Mouse (Mus musculus) heart, adult 2 months (tissue): Measurements from ENCODE around the gene Grifin. TPM values are rescaled to one million over a fixed set of nuclear protein-coding genes. Genes with fewer than 3 reads are reported as not detected.

Experiments
- DNase-seq, 2 experiments: peaks; one replicate each; pipeline ENCODE4 v3.0.0; 2021
- H3K27ac ChIP-seq: fragments of 200-600 bp; 2 replicates; pipeline ENCODE4 v1.8.1; 2022
- H3K27me3 ChIP-seq: fragments of 200-500 bp; 2 replicates; pipeline ENCODE4 v1.6.1; 2012; ENCODE audit warnings: mild to moderate bottlenecking, low read length, inconsistent platforms, mixed read lengths; ENCODE audit not compliant: control insufficient read depth, insufficient read depth
- H3K36me3 ChIP-seq: fragments of 200-500 bp; 2 replicates; pipeline ENCODE4 v1.6.1; 2012; ENCODE audit warnings: low read length, inconsistent platforms; ENCODE audit not compliant: control insufficient read depth, insufficient read depth
- H3K4me1 ChIP-seq: fragments of 200-500 bp; 2 replicates; pipeline ENCODE4 v1.6.1; 2011; ENCODE audit warnings: low read length; ENCODE audit not compliant: control insufficient read depth, insufficient read depth
- H3K4me3 ChIP-seq: fragments of 200-600 bp; 2 replicates; pipeline ENCODE4 v1.8.1; 2022
- H3K79me2 ChIP-seq: fragments of 200-500 bp; replicated peaks from 2 replicates; pipeline ENCODE4 v1.6.1; 2012; ENCODE audit warnings: mild to moderate bottlenecking, inconsistent platforms, low read length, moderate library complexity, mixed read lengths; ENCODE audit not compliant: control insufficient read depth, insufficient read depth
- H3K9ac ChIP-seq: fragments of 200-500 bp; 2 replicates; pipeline ENCODE4 v1.6.1; 2012; ENCODE audit warnings: low read depth, mild to moderate bottlenecking, control low read depth, inconsistent platforms, low read length, mixed read lengths
- CTCF ChIP-seq: fragments of 200-600 bp; IDR thresholded peaks from 2 replicates; pipeline ENCODE4 v1.8.1; 2022; ENCODE audit warnings: antibody characterized with exemption, mild to moderate bottlenecking, moderate library complexity
- EP300 ChIP-seq: fragments of 200-500 bp; IDR thresholded peaks from 2 replicates; pipeline ENCODE4 v1.6.1; 2011; ENCODE audit warnings: low read depth, low read length, control low read depth; ENCODE audit not compliant: insufficient read depth
- POLR2A ChIP-seq: fragments of 200-500 bp; IDR thresholded peaks from 2 replicates; pipeline ENCODE4 v1.6.1; 2011; ENCODE audit warnings: mild to moderate bottlenecking, low read depth, low read length, control low read depth; ENCODE audit not compliant: insufficient read depth
- WGBS: fragments of 180-500 bp; shearing (Covaris S2); methylation state at CpG from one replicate; pipeline ENCODE4 v1.1.7; 2018; 5-methylcytosine and 5-hydroxymethylcytosine counted together
- intact Hi-C: fragments of 180-260 bp; cut with DNase I; formaldehyde crosslinking; loops from one replicate; pipeline ENCODE4 v1.15.1; 2025
- long read RNA-seq: library from polyadenylated mRNA; stranded (forward); transcript quantifications from one replicate; pipeline ENCODE4 v2.0.0, GENCODE M21; 2021
- polyA plus RNA-seq: library from polyadenylated mRNA; depleted of rRNA; stranded (reverse); fragments of >200 nt; gene quantifications from 2 replicates; pipeline ENCODE4 v1.2.3, GENCODE M21; 2012; rRNA removed
- total RNA-seq, 2 experiments: library from RNA; stranded (reverse); gene quantifications; 2 replicates each; pipeline ENCODE4 v1.2.3; 2021

Gene Grifin
- total RNA-seq (not detected), polyA plus RNA-seq (not detected in 2 replicates)
- long read RNA-seq = 0 reads

DNA sequence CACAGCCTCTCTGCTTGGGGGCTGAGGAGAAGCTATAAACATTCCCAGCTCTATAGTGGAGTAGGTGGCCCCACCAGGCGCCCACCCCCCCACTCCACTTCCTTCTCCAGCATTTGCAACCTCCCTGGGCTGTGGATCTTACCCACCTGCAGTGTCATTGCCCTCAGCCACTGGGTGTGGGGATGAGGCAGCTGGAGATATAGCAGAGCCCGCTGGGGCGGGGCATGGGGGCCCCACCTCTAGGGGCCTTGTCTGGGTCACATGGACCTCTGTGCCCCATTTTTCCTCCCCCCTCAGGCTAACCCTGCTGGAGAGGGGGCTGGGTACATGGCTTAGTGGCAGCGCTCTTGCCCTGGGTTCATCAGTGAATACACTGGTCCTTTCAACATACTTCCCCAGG lies at the start of gene Grifin:
Gene Grifin (minus strand): TSS at position 176 of the 400 bp plus-strand sequence.
- Histone ChIP-seq H3K4me3 (no peak within 1 kb of the TSS), H3K9ac (no peak within 1 kb of the TSS), H3K27ac (no peak within 1 kb of the TSS), H3K36me3 (no peaks in the 10 kb centered on the region), H3K27me3 (no peaks in the 10 kb centered on the region), H3K79me2 (no peaks in the 10 kb centered on the region), H3K4me1 (peaks cover 8% of the 10 kb centered on the region)
- intact Hi-C loops = no loop called here
- no peak for DNase-seq
- TF ChIP-seq POLR2A (no peak), EP300 (no peak)
- 87% methylated on average over 4 of the region's 4 CpGs for WGBS

GRCm38 (mm10) chr5:140614141-140614540 lies 49.3 kb upstream of the Grifin start:
- Histone ChIP-seq H3K79me2 (no peaks in the 10 kb centered on the region), H3K27me3 (no peaks in the 10 kb centered on the region), H3K27ac (no peak overlapping the region), H3K4me3 (no peak overlapping the region), H3K4me1 (peaks cover 6% of the 10 kb centered on the region), H3K36me3 (no peaks in the 10 kb centered on the region), H3K9ac (no peak overlapping the region)
- 96% methylated on average over 10 of the region's 10 CpGs for WGBS
- DNase-seq = no peak
- intact Hi-C loops = no loop called here
- TF ChIP-seq EP300 (no peak), CTCF (no peak), POLR2A (no peak)

- Histone ChIP-seq H3K36me3 (no peaks in the 10 kb centered on the region), H3K79me2 (no peaks in the 10 kb centered on the region), H3K27ac (no peak overlapping the region), H3K27me3 (no peaks in the 10 kb centered on the region), H3K4me1 (peaks cover 6% of the 10 kb centered on the region), H3K4me3 (no peak overlapping the region), H3K9ac (no peak overlapping the region)
- no peak for DNase-seq
- WGBS = 92% methylated on average over 18 of the region's 18 CpGs
- TF ChIP-seq POLR2A (no peak), CTCF (no peak)
- intact Hi-C loops = no loop called here
Observed at GRCm38 (mm10) chr5:140612191-140612590, 47.3 kb upstream of the Grifin start.

DNA sequence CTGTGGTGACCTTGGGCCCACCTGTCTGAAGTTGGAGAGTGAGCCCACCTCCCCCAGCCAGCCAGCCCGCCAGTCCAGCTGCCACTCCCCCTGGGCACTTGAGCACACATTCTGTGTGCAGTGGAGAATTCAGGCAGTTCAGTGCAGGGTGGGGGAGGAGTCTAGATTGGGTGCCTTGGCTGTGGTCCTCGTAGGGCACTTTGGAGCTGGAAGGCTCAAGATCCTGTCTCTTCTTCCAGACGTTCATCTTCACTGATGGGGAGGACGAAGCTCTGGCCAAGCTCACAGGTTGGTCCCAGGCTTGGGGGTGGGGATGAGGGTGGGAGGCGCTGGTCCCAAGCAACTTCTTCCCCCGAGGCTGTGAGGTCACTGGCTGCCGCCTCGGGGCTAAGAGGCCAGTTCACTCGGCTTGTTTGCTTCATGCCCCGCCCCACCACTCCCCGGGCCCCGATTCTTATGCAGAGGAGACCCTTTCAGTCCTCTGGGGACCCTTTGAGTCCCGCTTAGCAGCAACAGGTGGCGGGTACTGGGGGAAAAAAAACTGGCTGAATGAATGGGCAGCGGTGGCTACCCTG lies 46.8 kb upstream of the Grifin start:
- no peaks in the 10 kb centered on the region for H3K79me2 ChIP-seq
- H3K4me1 ChIP-seq = peaks cover 6% of the 10 kb centered on the region
- TF ChIP-seq POLR2A (no peak), CTCF (no peak), EP300 (no peak)
- intact Hi-C loops = loop anchor here (2.0 kb wide), 1 partner anchor 15 kb away; no protein-coding TSS in a partner anchor
- no peak for DNase-seq
- 44% methylated on average over 15 of the region's 15 CpGs for WGBS
- H3K27me3 ChIP-seq = no peaks in the 10 kb centered on the region
- no peaks in the 10 kb centered on the region for H3K36me3 ChIP-seq
- H3K27ac ChIP-seq = peak overlapping the region; percentile 81
- H3K9ac ChIP-seq = peak overlapping the region; percentile 35
- peak overlapping the region; percentile 0; the same call in 1 of the 2 replicates for H3K4me3 ChIP-seq

DNA sequence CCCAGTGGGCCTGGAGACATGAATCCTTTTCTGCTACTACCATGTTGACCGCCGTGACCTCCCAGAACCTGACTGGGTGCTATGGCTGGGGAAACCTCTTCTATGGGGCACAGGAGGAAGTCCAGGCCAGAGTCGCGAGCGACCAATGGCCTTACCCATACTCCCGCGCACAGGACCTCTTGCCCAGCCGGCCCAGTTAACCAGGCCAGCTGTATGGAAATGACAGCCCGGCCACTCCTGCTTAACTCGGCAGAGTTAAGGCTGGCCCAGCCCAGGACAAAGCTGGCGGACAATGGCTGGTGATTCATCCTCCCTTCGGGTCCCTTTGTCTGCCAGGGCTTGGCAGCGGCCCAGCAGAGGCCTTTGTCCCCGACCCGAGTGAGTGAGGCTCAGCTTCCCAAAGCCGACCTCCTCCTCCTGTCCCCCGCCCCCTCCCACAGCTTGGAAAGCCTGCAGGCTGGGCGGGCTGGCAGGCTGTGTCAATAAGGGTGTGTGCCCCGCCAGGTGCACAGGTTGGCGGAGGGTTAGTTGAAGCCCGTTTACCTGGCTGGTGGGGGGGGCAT lies 46.2 kb upstream of the Grifin start:
- TF ChIP-seq POLR2A (0 out of 2 replicates have a peak, but pooled peaks have one; percentile 44), CTCF (no peak), EP300 (no peak)
- peak overlapping the region; percentile 45 for H3K4me3 ChIP-seq
- no peaks in the 10 kb centered on the region for H3K79me2 ChIP-seq
- no peaks in the 10 kb centered on the region for H3K36me3 ChIP-seq
- DNase-seq = peak; percentile 80 to 84
- intact Hi-C loops = loop anchor here (2.0 kb wide), 1 partner anchor 14 kb away; no protein-coding TSS in a partner anchor
- 12% methylated on average over 21 of the region's 21 CpGs for WGBS
- peak overlapping the region; percentile 50 for H3K9ac ChIP-seq
- H3K4me1 ChIP-seq = peaks cover 8% of the 10 kb centered on the region
- H3K27ac ChIP-seq = peak overlapping the region; percentile 81
- H3K27me3 ChIP-seq = no peaks in the 10 kb centered on the region

DNA sequence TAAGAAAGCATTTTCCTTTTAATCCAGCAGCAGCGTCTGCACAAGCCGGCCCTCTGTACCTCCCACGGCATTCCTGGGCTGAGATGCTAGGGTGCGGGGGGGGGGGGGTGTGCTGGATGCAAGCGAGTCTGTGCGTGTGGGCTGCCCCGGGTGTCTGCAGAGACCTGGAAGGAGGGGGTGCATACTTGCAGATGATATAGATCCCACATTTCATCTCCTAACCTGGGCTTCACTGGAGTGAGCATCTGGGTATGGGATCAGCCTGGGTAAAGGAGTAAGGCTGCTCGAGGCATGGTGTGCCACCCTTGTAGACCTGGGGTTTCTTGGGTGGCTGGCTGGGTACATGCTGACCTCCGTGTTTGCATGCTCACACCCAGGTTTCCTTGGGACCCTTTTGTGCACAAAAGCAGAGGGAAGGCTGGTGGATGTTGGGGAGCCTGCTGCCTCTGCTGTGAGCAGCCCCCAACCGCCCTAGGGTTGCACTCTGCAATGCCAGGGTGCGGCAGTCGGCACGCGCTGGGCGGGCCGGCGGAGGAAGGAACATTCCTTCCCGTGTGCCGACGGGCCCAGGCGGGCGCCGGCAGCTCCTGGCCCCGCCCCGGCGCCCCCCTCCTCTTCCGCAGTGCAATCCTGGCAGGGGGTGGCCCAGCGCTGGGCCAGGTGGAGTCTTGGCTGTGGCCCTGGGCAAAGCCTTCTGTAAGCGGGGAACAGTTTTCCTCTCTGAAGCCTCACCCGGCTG lies 45.6 kb upstream of the Grifin start:
- intact Hi-C loops = loop anchor here (2.0 kb wide), 1 partner anchor 14 kb away; no protein-coding TSS in a partner anchor
- Histone ChIP-seq H3K4me3 (peak overlapping the region; percentile 45), H3K79me2 (no peaks in the 10 kb centered on the region), H3K27ac (peak overlapping the region; percentile 81), H3K27me3 (no peaks in the 10 kb centered on the region), H3K4me1 (peaks cover 8% of the 10 kb centered on the region), H3K9ac (peak overlapping the region; percentile 50), H3K36me3 (no peaks in the 10 kb centered on the region)
- no peak for TF ChIP-seq CTCF
- no peak; the same call in 1 of the 2 replicates for TF ChIP-seq POLR2A
- no peak for TF ChIP-seq EP300
- WGBS = 6% methylated on average over 30 of the region's 30 CpGs
- DNase-seq = peak; percentile 73 to 79
